Mouse (Mus musculus): ENCODE measurements around the gene Cds2. TPM values are rescaled to one million over a fixed set of nuclear protein-coding genes. Genes with fewer than 3 reads are reported as not detected.
A peak's percentile ranks its signal among the peaks of the same experiment; 100 is the strongest.
"Not testable (repeated sequence)": the region's sequence is repeated elsewhere in the genome, so short reads cannot be mapped to it uniquely, and the experiment has no call there.

Gene Cds2
- 30.1 and 32.7 TPM in 2 replicates for polyA plus RNA-seq (2016; fragmentation: Nextera tagmentation; extraction: Ambion mirVana)

DNA sequence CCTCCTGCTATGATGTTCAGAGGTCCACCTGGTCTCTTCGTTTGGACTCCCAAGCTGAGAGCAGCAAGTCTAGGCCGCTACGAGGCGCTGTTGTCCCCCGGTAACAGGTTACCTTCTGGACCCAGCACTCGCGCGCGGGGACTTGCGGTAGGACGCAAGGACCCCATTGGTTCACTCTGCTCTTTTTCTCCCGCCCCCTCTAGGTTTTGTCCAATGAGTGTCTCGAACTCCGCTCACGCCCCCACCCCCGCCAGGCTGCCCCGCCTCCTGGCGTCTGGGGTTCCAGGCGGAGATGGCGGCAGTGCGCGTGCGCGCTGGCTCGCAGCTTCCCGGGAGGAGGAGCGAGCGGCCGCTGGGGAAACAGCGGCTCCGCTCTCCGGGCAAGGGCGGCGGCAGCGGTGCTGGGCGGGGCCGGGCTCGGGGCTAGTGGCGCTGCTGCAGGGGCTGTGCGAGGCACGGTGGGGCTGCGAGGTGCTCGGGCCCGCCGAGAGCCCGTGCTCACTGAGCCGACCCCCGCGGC is at the start of gene Cds2:
Gene Cds2, plus strand, starts transcription at position 270 of the 520 bp plus-strand sequence.
- H3K9ac ChIP-seq = peak within 1 kb of the TSS; percentile 94
- peak within 1 kb of the TSS; percentile 72 for H3K27ac ChIP-seq
- peaks cover 8% of the 10 kb centered on the region for H3K4me1 ChIP-seq
- no peaks in the 10 kb centered on the region for H3K27me3 ChIP-seq
- no peaks in the 10 kb centered on the region for H3K36me3 ChIP-seq
- H3K4me2 ChIP-seq (replicated peaks) = peak within 1 kb of the TSS; percentile 72
- no peaks in the 10 kb centered on the region for H3K9me3 ChIP-seq
- peak within 1 kb of the TSS; percentile 91 for H3K4me3 ChIP-seq
- ATAC-seq (ENCODE audit: insufficient number of reproducible peaks, insufficient read depth, low FRiP score, low TSS enrichment) = peak; percentile 98
- WGBS = under 1% methylated on average over 49 of the region's 49 CpGs

DNA sequence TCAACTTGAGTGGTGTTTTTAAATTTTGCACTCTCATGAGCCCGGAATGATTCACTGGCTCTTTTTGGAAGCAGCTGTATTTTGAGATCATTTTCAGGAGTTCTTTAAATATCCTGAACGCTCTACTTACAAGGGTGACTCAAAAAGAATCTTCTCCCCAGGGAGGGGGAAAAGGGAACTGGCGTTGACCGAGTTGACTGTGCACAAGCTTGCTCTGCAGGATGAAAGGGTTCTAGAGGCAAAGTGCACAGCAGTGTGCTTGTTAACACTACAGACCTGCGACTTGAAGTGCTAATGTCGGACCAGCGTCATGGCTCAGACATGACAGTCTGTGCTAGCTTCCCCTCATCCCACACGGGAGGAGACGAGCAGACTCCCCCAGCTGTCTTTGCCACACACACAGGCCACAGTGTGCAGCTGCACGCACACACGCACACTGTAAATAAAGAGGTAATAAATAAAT is 41.3 kb upstream of the Cds2 start:
- no peak overlapping the region for H3K4me2 ChIP-seq (replicated peaks)
- no peaks in the 10 kb centered on the region for H3K36me3 ChIP-seq
- H3K4me3 ChIP-seq = no peak overlapping the region
- no peak overlapping the region for H3K9ac ChIP-seq
- H3K27ac ChIP-seq = no peak overlapping the region
- 69% methylated on average over 11 of the region's 11 CpGs for WGBS
- no peak for ATAC-seq (ENCODE audit: insufficient number of reproducible peaks, insufficient read depth, low FRiP score, low TSS enrichment)
- H3K9me3 ChIP-seq = no peaks in the 10 kb centered on the region
- H3K27me3 ChIP-seq = no peaks in the 10 kb centered on the region
- no peaks in the 10 kb centered on the region for H3K4me1 ChIP-seq

DNA sequence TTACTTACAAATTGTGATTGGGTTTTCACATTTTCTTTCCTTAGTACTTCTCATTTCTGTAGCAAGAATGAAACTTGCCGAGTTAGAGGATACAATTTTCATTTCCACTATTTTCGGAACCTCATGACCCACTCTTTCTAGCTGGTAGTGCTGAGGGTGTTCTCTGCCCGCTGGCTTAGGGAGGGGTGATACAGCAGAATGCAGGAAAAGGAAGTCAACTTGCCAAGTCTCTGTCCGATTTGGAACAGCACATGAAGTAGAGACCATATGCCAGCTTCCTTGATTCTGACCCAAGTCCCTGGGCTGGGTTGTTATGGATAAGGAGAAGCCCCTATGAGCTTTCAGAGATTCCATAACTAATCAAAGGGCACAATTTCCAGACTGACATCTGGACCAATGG is 38.6 kb upstream of the Cds2 start:
- H3K27me3 ChIP-seq = no peaks in the 10 kb centered on the region
- no peaks in the 10 kb centered on the region for H3K36me3 ChIP-seq
- H3K9me3 ChIP-seq = no peaks in the 10 kb centered on the region
- H3K27ac ChIP-seq = no peak overlapping the region
- H3K4me2 ChIP-seq (replicated peaks) = no peak overlapping the region
- 86% methylated on average over 4 of the region's 4 CpGs for WGBS
- H3K9ac ChIP-seq = no peak overlapping the region
- H3K4me1 ChIP-seq = no peaks in the 10 kb centered on the region
- H3K4me3 ChIP-seq = no peak overlapping the region
- no peak for ATAC-seq (ENCODE audit: insufficient number of reproducible peaks, insufficient read depth, low FRiP score, low TSS enrichment)

DNA sequence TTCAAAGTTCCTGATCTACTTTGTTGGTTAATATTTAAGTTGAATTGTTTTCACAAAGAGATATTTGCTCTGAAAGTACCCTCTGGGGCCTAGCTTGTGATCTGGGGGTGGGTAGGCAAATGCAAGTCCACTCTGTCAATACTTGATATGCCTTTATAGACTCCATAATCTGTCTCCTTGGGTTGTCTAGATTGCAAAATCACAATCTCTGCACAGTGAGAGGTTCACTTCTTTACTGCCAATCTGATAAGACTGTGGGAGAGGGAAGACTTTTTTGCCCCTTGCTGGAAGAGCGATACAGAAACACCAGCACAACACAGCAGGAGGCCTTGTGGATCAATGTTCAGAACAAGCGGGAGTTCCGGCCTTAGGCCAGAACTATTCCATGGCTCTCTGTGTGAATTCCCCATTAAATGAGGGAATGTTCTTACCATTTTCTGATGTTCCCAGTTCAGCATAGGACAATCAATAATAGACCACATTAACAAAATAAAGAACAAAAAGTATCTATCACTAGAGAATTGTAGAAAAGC is 30.5 kb upstream of the Cds2 start:
- no peaks in the 10 kb centered on the region for H3K4me1 ChIP-seq
- H3K36me3 ChIP-seq = no peaks in the 10 kb centered on the region
- WGBS = 79% methylated on average over 3 of the region's 3 CpGs
- ATAC-seq (ENCODE audit: insufficient number of reproducible peaks, insufficient read depth, low FRiP score, low TSS enrichment) = no peak
- H3K4me3 ChIP-seq = no peak overlapping the region
- no peaks in the 10 kb centered on the region for H3K9me3 ChIP-seq
- H3K27me3 ChIP-seq = no peaks in the 10 kb centered on the region
- no peak overlapping the region for H3K4me2 ChIP-seq (replicated peaks)
- H3K9ac ChIP-seq = no peak overlapping the region
- no peak overlapping the region for H3K27ac ChIP-seq

DNA sequence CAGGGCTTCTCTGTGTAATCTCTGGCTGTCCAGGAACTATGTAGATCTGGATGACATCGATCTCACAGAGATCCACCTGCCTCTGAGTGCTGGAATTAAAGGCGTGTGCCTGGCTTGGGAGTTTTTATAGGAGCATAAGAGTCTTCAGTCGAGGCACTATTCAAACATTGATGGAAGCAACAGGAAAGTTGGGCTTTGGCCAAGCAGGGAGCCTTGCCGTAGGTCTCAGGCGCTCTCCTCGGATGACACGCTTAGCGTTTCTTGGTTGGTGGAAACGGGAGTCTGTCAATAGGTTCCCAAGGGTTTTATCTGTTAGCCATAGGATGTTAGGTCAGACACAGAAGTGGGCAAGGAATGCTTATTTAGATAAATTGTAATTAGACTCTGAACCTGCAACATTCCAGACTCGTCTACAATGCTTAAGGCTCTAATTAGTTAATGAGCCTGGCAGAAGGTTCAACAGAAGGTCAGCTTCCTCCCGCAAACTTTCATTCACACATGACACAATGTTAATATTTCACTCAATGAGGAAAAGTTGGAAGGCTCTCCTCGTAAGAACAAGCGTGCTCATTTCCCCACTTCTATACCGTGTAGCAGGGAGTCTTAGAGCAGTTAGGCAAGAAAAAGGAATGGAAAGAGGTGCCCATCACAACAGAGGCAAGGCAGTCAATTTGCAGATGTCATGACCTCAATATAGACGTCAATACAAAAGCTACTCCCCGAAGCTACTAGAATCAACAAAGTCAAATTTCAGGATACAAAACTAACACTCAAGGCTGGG is 28.8 kb upstream of the Cds2 start:
- 63% methylated on average over 16 of the region's 16 CpGs for WGBS
- Histone ChIP-seq H3K4me3 (no peak overlapping the region), H3K4me2 (replicated peaks) (no peak overlapping the region), H3K9me3 (no peaks in the 10 kb centered on the region), H3K27me3 (no peaks in the 10 kb centered on the region), H3K9ac (no peak overlapping the region), H3K27ac (no peak overlapping the region), H3K36me3 (no peaks in the 10 kb centered on the region), H3K4me1 (no peaks in the 10 kb centered on the region)
- no peak for ATAC-seq (ENCODE audit: insufficient number of reproducible peaks, insufficient read depth, low FRiP score, low TSS enrichment)

DNA sequence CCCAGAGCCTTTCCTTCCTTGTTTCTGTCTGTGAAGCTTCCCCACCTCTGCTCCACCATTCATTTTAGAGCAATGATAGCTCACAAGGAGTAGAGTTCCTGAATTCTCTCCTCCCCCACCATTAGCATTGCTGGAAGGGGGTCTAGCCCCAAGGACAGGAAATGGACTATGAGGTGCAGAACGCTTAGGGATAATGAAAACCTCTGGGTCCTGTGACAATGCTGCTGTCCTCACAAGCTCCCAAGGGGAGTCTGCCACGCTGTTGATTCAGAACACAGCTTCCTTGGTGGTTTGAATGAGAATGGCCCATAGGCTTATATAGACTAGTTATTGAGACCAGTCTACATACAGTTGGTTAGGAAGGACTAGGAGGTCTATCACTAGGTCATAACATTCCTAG is 27.7 kb upstream of the Cds2 start:
- no peak overlapping the region for H3K4me2 ChIP-seq (replicated peaks)
- no peak overlapping the region for H3K4me3 ChIP-seq
- no peaks in the 10 kb centered on the region for H3K27me3 ChIP-seq
- no peaks in the 10 kb centered on the region for H3K9me3 ChIP-seq
- 47% methylated on average over 2 of the region's 2 CpGs for WGBS
- ATAC-seq (ENCODE audit: insufficient number of reproducible peaks, insufficient read depth, low FRiP score, low TSS enrichment) = no peak
- no peaks in the 10 kb centered on the region for H3K36me3 ChIP-seq
- no peaks in the 10 kb centered on the region for H3K4me1 ChIP-seq
- H3K9ac ChIP-seq = no peak overlapping the region
- no peak overlapping the region for H3K27ac ChIP-seq

DNA sequence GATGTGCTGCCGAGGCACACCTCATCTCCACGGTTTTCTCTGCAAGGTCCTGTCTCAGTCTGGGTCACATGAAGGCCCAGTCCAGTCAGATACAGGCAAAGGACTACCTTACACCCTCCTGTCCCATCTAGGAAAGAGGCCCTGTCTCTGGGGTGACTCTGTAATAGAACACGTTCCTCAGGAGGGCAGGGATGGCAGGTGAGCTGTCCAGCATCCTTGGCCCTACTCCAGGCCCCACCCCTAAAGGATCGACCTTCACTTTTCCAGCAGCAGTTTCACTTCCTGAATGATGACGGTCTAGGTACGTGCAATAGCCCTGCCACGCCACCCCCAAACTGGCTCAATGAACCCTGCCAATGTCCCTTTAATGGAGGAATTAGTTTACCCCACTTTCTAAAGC is 27.0 kb upstream of the Cds2 start:
- H3K4me1 ChIP-seq = no peaks in the 10 kb centered on the region
- H3K4me3 ChIP-seq = no peak overlapping the region
- no peak overlapping the region for H3K9ac ChIP-seq
- no peaks in the 10 kb centered on the region for H3K9me3 ChIP-seq
- no peaks in the 10 kb centered on the region for H3K27me3 ChIP-seq
- WGBS = 75% methylated on average over 7 of the region's 7 CpGs
- ATAC-seq (ENCODE audit: insufficient number of reproducible peaks, insufficient read depth, low FRiP score, low TSS enrichment) = no peak
- H3K36me3 ChIP-seq = no peaks in the 10 kb centered on the region
- no peak overlapping the region for H3K27ac ChIP-seq
- no peak overlapping the region for H3K4me2 ChIP-seq (replicated peaks)

DNA sequence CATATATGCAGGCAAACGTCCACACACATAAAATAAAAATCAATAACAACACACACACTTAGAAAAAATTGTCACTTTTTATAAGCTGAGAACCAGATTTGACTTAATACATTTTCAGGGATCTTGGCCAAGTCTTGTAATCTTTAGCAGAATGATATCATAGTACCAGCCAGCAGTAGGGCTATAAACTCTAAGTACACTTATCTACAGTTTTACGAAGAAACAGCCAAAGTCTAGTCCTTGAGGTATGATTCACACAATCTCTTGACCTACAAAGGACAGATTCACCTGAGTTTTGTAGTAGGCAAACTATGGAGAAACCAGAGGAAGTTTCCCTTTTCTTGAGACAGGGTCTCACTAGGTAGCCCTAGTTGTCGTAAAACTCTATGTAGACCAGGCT is 23.5 kb upstream of the Cds2 start:
- not testable (repeated sequence) for H3K4me2 ChIP-seq (replicated peaks); H3K9ac ChIP-seq; H3K9me3 ChIP-seq; ATAC-seq (ENCODE audit: insufficient number of reproducible peaks, insufficient read depth, low FRiP score, low TSS enrichment); H3K36me3 ChIP-seq; H3K4me1 ChIP-seq; H3K4me3 ChIP-seq; H3K27me3 ChIP-seq; H3K27ac ChIP-seq
- WGBS = 90% methylated on average over 3 of the region's 3 CpGs

DNA sequence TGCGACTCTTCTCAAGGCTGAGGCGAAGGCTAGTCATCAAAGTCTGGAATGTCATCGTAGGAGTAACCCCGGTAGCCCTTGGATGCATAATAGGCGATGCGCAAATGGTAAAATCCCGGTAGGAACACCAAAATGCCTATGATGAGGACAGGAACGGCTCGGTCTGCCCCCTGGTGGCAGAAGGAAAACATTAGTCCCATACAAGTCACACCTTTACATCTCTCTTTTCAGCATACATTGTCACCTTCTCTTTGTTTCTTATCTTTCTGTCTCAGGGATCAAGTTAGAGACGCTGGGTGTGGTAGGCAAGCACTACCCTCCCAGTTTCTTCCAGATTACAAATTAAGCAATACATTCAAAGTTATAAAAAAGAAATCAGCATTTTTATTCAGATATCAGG is 22.5 kb upstream of the Cds2 start:
- H3K4me2 ChIP-seq (replicated peaks); ATAC-seq (ENCODE audit: insufficient number of reproducible peaks, insufficient read depth, low FRiP score, low TSS enrichment); H3K27ac ChIP-seq; H3K27me3 ChIP-seq; H3K9me3 ChIP-seq; H3K4me1 ChIP-seq; H3K9ac ChIP-seq; H3K4me3 ChIP-seq: not testable (repeated sequence)
- peaks cover 13% of the 10 kb centered on the region; the same call in 1 of the 2 replicates for H3K36me3 ChIP-seq
- 35% methylated on average over 8 of the region's 10 CpGs for WGBS

DNA sequence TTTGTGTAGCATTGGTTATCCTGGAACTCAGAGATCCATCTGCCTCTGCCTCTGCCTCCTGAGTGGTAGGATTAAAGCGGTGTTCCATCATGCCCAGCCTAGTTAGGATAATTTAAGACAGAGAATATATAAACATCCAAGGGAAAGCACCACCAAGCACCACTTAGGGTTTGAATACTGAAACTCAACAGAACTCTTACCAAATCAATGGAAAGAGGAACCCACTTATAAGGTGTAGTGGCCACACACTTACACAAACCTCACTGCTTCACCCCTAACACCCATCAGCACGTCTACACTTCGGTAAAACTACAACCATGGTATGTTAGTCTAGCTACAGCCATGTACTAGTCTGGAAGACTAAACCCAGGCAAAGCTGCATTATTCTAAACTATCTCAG is 19.6 kb upstream of the Cds2 start:
- WGBS = 93% methylated on average over 3 of the region's 3 CpGs
- no peak overlapping the region for H3K9ac ChIP-seq
- H3K4me1 ChIP-seq = no peaks in the 10 kb centered on the region

DNA sequence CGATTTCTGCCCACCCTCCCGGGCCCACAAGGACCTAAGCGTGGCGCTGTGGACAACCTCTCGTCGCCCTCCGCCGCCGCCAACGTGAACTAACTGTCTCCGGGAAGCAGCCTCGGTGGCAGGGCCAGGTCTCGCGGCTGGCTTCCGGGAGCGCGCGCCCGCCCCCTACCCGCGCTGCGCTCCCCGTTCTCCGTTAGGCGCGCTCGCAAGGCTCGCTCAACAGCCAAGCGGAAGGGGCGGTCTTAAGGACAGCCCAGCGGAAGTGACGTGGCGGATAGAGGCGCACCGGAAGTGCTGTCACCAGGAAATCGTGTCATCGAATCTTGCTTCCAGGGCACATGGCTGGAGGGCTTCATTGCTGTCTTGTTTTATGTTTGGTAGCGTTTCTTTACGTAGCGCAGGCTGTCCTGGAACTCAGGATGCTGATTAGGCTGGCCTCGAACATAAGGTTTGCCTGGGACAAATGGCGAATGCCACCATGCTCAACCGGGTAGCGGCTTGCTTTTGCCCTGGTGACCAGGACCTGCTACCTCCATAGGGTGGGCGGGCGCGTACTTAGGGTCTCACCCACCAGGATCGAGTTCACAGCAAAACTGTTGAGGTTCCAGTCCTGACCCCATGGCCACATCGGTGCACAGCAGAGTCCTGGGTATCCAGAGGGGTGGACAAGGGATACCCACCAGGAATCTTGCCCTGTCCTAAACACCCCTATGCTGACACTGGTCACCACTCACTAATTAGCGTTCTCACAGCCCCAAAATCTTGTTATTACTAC is 15.2 kb upstream of the Cds2 start, which contains the start of gene Tmem230:
Gene Tmem230, minus strand, starts transcription at position 269 of the 775 bp plus-strand sequence.
- Histone ChIP-seq H3K4me3 (peak within 1 kb of the TSS; percentile 61), H3K4me1 (peaks cover 15% of the 10 kb centered on the region; the same call in 1 of the 2 replicates), H3K9ac (peak within 1 kb of the TSS; percentile 66), H3K27ac (peak within 1 kb of the TSS; percentile 77), H3K27me3 (no peaks in the 10 kb centered on the region), H3K4me2 (replicated peaks) (peak within 1 kb of the TSS; percentile 80), H3K36me3 (peaks cover 31% of the 10 kb centered on the region), H3K9me3 (no peaks in the 10 kb centered on the region)
- 5% methylated on average over 50 of the region's 50 CpGs for WGBS
- peak; percentile 91 for ATAC-seq (ENCODE audit: insufficient number of reproducible peaks, insufficient read depth, low FRiP score, low TSS enrichment)

More for the DNA sequence above, 19.6 kb upstream of the Cds2 start:
- Histone ChIP-seq H3K4me3 (no peak overlapping the region), H3K4me2 (replicated peaks) (no peak overlapping the region), H3K27ac (no peak overlapping the region), H3K27me3 (no peaks in the 10 kb centered on the region), H3K36me3 (peaks cover 13% of the 10 kb centered on the region; the same call in 1 of the 2 replicates), H3K9me3 (no peaks in the 10 kb centered on the region)
- ATAC-seq (ENCODE audit: insufficient number of reproducible peaks, insufficient read depth, low FRiP score, low TSS enrichment) = no peak

Measured in embryonic facial prominence, embryonic 12.5 days (tissue).